ENCODE assay signal across 22 mouse cellular contexts in genomic region chr5:67303816-67304215, GRCm38 (mm10). TPM values are rescaled to one million over a fixed set of nuclear protein-coding genes. Genes with fewer than 3 reads are reported as not detected.
A peak's percentile ranks its signal among the peaks of the same experiment; 100 is the strongest.
DNase-seq lines count a peak whose midpoint lies in the region; TF ChIP-seq lines count a peak whose summit lies in the region.
"Had no signal": no experiment of that assay in that cellular context is flagged by ENCODE, and none has a peak within 500 bp of the region (broad histone marks: within the 10 kb centered on the region; RNA-seq: fewer than 3 reads in every experiment).

No protein-coding gene starts in this region.

- H3K9me3 ChIP-seq in MEL (replicated peaks; ENCODE audit: insufficient read depth, low read length) = no peaks in the 10 kb centered on the region
- H3K9me3 ChIP-seq: G1E had no signal

- no peaks in the 10 kb centered on the region for H3K27me3 ChIP-seq in MEL (ENCODE audit: control insufficient read depth in 1 of 2, insufficient read depth in 2 of 2, low read length in 2 of 2)
- H3K27me3 ChIP-seq: CH12.LX, Patski had no signal

- TF ChIP-seq EP300 in MEL (IDR thresholded peaks at IDR 0.05; ENCODE audit: low read depth in 1 of 2, low read length in 2 of 2) = peak in 1 of 2 experiments; percentile 40; a peak in 1 of 4 replicates

- H3K4me1 ChIP-seq in MEL (ENCODE audit: control insufficient read depth in 1 of 2, insufficient read depth in 2 of 2, low read length in 2 of 2) = peaks cover 11 to 22% of the 10 kb centered on the region in 2 experiments; a peak in 3 of 4 replicates

- H3K36me3 ChIP-seq in MEL (ENCODE audit: control insufficient read depth in 1 of 2, insufficient read depth in 2 of 2, low read length in 2 of 2) = peaks cover 0 to 32% of the 10 kb centered on the region in 2 experiments; a peak in 2 of 4 replicates

- H3K79me2 ChIP-seq in MEL (ENCODE audit: control insufficient read depth, insufficient read depth, low read length, poor library complexity) = peaks cover 15% of the 10 kb centered on the region

- TF ChIP-seq CTCF in MEL (IDR thresholded peaks at IDR 0.05 in 2 of 3, conservative IDR thresholded peaks at IDR 0.05 in 1 of 3; ENCODE audit: control insufficient read depth in 1 of 3, insufficient read depth in 1 of 3, low read depth in 2 of 3, low read length in 3 of 3, poor library complexity in 1 of 3, severe bottlenecking in 1 of 3) = no peak

- TF ChIP-seq RAD21 in MEL (IDR thresholded peaks at IDR 0.05; ENCODE audit: low read depth, low read length) = no peak

- TF ChIP-seq POLR2A in MEL (IDR thresholded peaks at IDR 0.05; ENCODE audit: control insufficient read depth in 1 of 2, insufficient read depth in 1 of 2, low read depth in 1 of 2, low read length in 2 of 2, poor library complexity in 1 of 2) = no peak

- H3K4me3 ChIP-seq in MEL (ENCODE audit: control insufficient read depth in 1 of 2, insufficient read depth in 1 of 2, low read depth in 2 of 2, low read length in 2 of 2) = no peak overlapping the region

- 0 out of 2 replicates have a peak overlapping the region, but pooled peaks have one; percentile 35 for H3K27ac ChIP-seq in MEL (ENCODE audit: control insufficient read depth, low read depth, low read length)

- no peak overlapping the region for H3K9ac ChIP-seq in MEL (ENCODE audit: control insufficient read depth, low read depth, low read length, poor library complexity, severe bottlenecking)

- DNase-seq in A20 (ENCODE audit: low read depth, low spot score) = peak; percentile 24
- peak; percentile 64 for DNase-seq in MEL (ENCODE audit: low read depth, low spot score)
- peak; percentile 61 for DNase-seq in MEL-GATA-1-ER (ENCODE audit: extremely low read depth, low read depth)
- no peak for DNase-seq in frontal cortex, postnatal 25 days (ENCODE audit: low spot score in 2 of 2)
- no peak for DNase-seq in kidney, adult 11 months
- DNase-seq in adrenal gland, postnatal 25 days = no peak
- DNase-seq: adrenal gland, adult 2 months; adrenal gland, adult 8-10 months; adrenal gland, postnatal 10 days; adrenal gland, postnatal 14 days; adrenal gland, postnatal 36 days; B cell, adult 2 months; cerebellum, adult 11 months; cerebellum, adult 11-12 months; cerebellum, adult 18-20 months; cerebellum, adult 2 months; cerebellum, adult 8-10 months; cerebellum, adult 9-10 months; cerebellum, adult 9-11 months had no signal

TF ChIP-seq in MEL, 35 proteins besides CTCF, POLR2A, EP300 and RAD21:
- TF ChIP-seq GATA1 (IDR thresholded peaks at IDR 0.05; ENCODE audit: low read depth, low read length) = peak; percentile 30; the same call in 1 of the 2 replicates
- no peak for TF ChIP-seq MAFK (IDR thresholded peaks at IDR 0.05; ENCODE audit: borderline replicate concordance, low read depth, low read length)
- no peak for TF ChIP-seq TAL1 (IDR thresholded peaks at IDR 0.05; ENCODE audit: low read length)
- TF ChIP-seq GABPA (IDR thresholded peaks at IDR 0.05; ENCODE audit: low read depth, low read length) = no peak
- peak; percentile 30; the same call in 1 of the 2 replicates for TF ChIP-seq ETS1 (IDR thresholded peaks at IDR 0.05; ENCODE audit: low read depth, low read length)
- TF ChIP-seq MYB (IDR thresholded peaks at IDR 0.05; ENCODE audit: low read depth, low read length) = no peak
- TF ChIP-seq ZC3H11A (IDR thresholded peaks at IDR 0.05; ENCODE audit: low read depth, low read length) = no peak
- TF ChIP-seq SIN3A (IDR thresholded peaks at IDR 0.05; ENCODE audit: low read length) = peak; percentile 15; the same call in 1 of the 2 replicates
- no peak for TF ChIP-seq ZNF384 (IDR thresholded peaks at IDR 0.05; ENCODE audit: low read depth, low read length)
- no peak for TF ChIP-seq MXI1 (IDR thresholded peaks at IDR 0.05; ENCODE audit: low read depth, low read length)

RNA-seq across cellular contexts. Expression of gene Slc30a9, which starts 2.9 kb away (rescaled TPM):
- total RNA-seq in MEL (2012; rRNA removed) = 18.9 and 20.2 TPM in 2 replicates
- 100 to 1,000 TPM in 1 of 2 experiments, 10 to 100 TPM in 1; 37.6 to 284 TPM for polyA plus RNA-seq in MEL (2012; ENCODE audit: insufficient read depth in 1 of 2, insufficient read length in 2 of 2, low read depth in 1 of 2, low replicate concordance in 2 of 2, missing spikeins in 1 of 2)
- total RNA-seq in adrenal gland, postnatal 25 days (2021) = 96.9 and 131 TPM in 2 replicates

RNA-seq across cellular contexts. Expression of gene Tmem33, which starts 43.5 kb away (rescaled TPM):
- 71.1 and 79.3 TPM in 2 replicates for total RNA-seq in MEL (2012; rRNA removed)
- polyA plus RNA-seq in MEL (2012; ENCODE audit: insufficient read depth in 1 of 2, insufficient read length in 2 of 2, low read depth in 1 of 2, low replicate concordance in 2 of 2, missing spikeins in 1 of 2) = 100 to 1,000 TPM in 1 of 2 experiments, 10 to 100 TPM in 1; 89.8 to 312 TPM
- total RNA-seq in adrenal gland, postnatal 25 days (2021) = 128 and 130 TPM in 2 replicates

Comparison
In these comparisons a context has a peak if more than half of its experiments do, and no peak if none do; other contexts are left out.
1. DNase-seq: peak in A20 (single experiment), MEL (single experiment) and MEL-GATA-1-ER (single experiment); none in frontal cortex, postnatal 25 days (0 of 2), kidney, adult 11 months (single experiment) and adrenal gland, postnatal 25 days (single experiment).